Mouse (Mus musculus) intestine, embryonic 15.5 days (tissue): Measurements from ENCODE around the gene Nlrp4f. TPM values are rescaled to one million over a fixed set of nuclear protein-coding genes. Genes with fewer than 3 reads are reported as not detected.
A peak's percentile ranks its signal among the peaks of the same experiment; 100 is the strongest.

ENCODE experiments used
- ATAC-seq: fragments of 200-750 bp; cut with Nextera tagmentation; 2 replicates; pipeline ENCODE4 v1.8.0; 2017; ENCODE audit warnings: moderate TSS enrichment, moderate library complexity
- H3K27ac ChIP-seq: fragments of 300-500 bp; sonication (generic); 2 replicates; pipeline ENCODE4 v1.5.1; 2015; ENCODE audit warnings: mild to moderate bottlenecking, inconsistent platforms
- H3K27me3 ChIP-seq: fragments of 300-500 bp; sonication (generic); replicated peaks from 2 replicates; pipeline ENCODE4 v1.6.1; 2015; ENCODE audit warnings: inconsistent platforms
- H3K36me3 ChIP-seq: fragments of 300-500 bp; sonication (generic); 2 replicates; pipeline ENCODE4 v1.6.1; 2015; ENCODE audit warnings: inconsistent platforms
- H3K4me1 ChIP-seq: fragments of 300-500 bp; sonication (generic); replicated peaks from 2 replicates; pipeline ENCODE4 v1.6.1; 2015; ENCODE audit warnings: inconsistent platforms
- H3K4me2 ChIP-seq: fragments of 300-500 bp; sonication (generic); replicated peaks from 2 replicates; pipeline ENCODE4 v1.6.1; 2015; ENCODE audit warnings: mild to moderate bottlenecking, inconsistent platforms
- H3K4me3 ChIP-seq: fragments of 300-500 bp; sonication (generic); replicated peaks from 2 replicates; pipeline ENCODE4 v1.5.1; 2015; ENCODE audit warnings: inconsistent platforms
- H3K9ac ChIP-seq: fragments of 300-500 bp; sonication (generic); 2 replicates; pipeline ENCODE4 v1.6.1; 2015; ENCODE audit warnings: inconsistent platforms
- H3K9me3 ChIP-seq: fragments of 300-500 bp; sonication (generic); 2 replicates; pipeline ENCODE4 v1.6.1; 2016; ENCODE audit warnings: inconsistent platforms
- WGBS: fragments of 180-500 bp; shearing (Covaris S2); methylation state at CpG from one replicate; pipeline ENCODE4 v1.1.7; 2015; 5-methylcytosine and 5-hydroxymethylcytosine counted together
- polyA plus RNA-seq: library from polyadenylated mRNA; unstranded; fragments of >200 nt; fragmentation: Nextera tagmentation; extraction: Ambion mirVana; gene quantifications from 2 replicates; pipeline ENCODE4 v1.2.1, GENCODE M21; 2015

Gene Nlrp4f
- 0.19 TPM in 1 of 2 replicates, not detected in the other for polyA plus RNA-seq

- ATAC-seq, result no peak
- WGBS, result 79% methylated on average over 10 of the region's 10 CpGs
- no peaks in the 10 kb centered on the region for H3K27me3 ChIP-seq
Measured at GRCm38 (mm10) chr13:65205877-65206276, at the start of gene Nlrp4f. Gene Nlrp4f, minus strand, starts transcription at chr13:65205977.

DNA sequence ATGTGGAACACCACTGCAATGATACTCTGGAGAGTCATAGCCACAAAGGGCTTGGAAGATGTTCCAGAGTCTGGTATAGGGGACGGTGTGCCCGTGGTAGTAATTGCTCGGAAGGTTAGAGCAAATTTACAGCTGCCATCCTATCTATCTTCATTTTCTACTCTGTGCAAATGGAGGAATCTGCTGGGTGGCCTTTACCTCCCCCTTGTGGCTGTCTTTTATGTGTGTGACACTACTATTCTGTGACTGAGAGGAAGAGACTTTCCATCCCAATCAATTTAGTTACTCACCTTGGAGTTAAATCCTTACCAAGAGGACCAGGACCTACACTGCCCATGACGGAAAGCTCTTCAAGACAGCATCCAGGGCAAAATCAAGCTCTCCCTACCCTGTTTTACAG lies 37.5 kb upstream of the Nlrp4f start:
- WGBS, result 95% methylated on average over 4 of the region's 4 CpGs
- Histone ChIP-seq H3K4me3 (no peak overlapping the region), H3K27me3 (no peaks in the 10 kb centered on the region), H3K4me2 (no peak overlapping the region), H3K9ac (no peak overlapping the region), H3K9me3 (no peaks in the 10 kb centered on the region), H3K36me3 (no peaks in the 10 kb centered on the region), H3K4me1 (peaks cover 9% of the 10 kb centered on the region), H3K27ac (no peak overlapping the region)
- no peak for ATAC-seq

More at GRCm38 (mm10) chr13:65205877-65206276, at the start of gene Nlrp4f:
- no peaks in the 10 kb centered on the region for H3K4me1 ChIP-seq
- H3K27ac ChIP-seq, result no peak within 1 kb of the TSS
- no peak within 1 kb of the TSS for H3K4me2 ChIP-seq
- H3K9ac ChIP-seq, result no peak within 1 kb of the TSS
- H3K9me3 ChIP-seq, result no peaks in the 10 kb centered on the region
- no peak within 1 kb of the TSS for H3K4me3 ChIP-seq
- no peaks in the 10 kb centered on the region for H3K36me3 ChIP-seq

DNA sequence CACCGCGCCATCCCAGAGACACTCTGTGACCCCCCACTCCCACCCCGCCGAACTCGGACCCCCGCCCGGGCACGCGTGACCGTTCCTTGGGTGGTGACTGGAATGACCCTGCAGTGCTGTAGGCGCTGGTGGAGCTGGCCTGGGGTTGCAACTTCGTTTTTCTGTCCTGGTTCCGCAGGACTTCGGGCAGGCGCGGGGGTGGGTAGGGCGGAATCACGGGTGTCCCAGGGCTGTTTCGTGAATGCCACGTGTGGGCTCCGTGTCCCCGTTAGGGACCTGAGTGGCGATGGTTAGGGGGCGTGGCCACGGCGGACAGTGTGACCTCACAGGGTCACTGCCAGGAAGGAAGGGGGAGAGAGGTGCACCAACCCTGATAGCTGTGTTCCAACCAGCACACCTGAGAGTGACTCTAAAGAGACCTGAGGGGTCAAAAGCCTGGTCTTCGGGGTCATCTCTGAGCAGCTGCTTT lies 36.6 kb upstream of the Nlrp4f start:
- Histone ChIP-seq H3K9me3 (no peaks in the 10 kb centered on the region), H3K27ac (no peak overlapping the region), H3K4me3 (peak overlapping the region; percentile 74), H3K4me1 (peaks cover 9% of the 10 kb centered on the region), H3K36me3 (no peaks in the 10 kb centered on the region), H3K9ac (peak overlapping the region; percentile 69; the same call in 1 of the 2 replicates), H3K27me3 (no peaks in the 10 kb centered on the region), H3K4me2 (peak overlapping the region; percentile 90)
- 30% methylated on average over 27 of the region's 27 CpGs for WGBS
- ATAC-seq, result no peak

GRCm38 (mm10) chr13:65241627-65242318 lies 36.0 kb upstream of the Nlrp4f start:
- Histone ChIP-seq H3K27ac (peak overlapping the region; percentile 92), H3K9me3 (no peaks in the 10 kb centered on the region), H3K9ac (peak overlapping the region; percentile 69), H3K4me1 (peaks cover 9% of the 10 kb centered on the region), H3K4me3 (peak overlapping the region; percentile 74), H3K4me2 (peak overlapping the region; percentile 90), H3K27me3 (no peaks in the 10 kb centered on the region), H3K36me3 (no peaks in the 10 kb centered on the region)
- ATAC-seq, result peak; percentile 41
- 2% methylated on average over 51 of the region's 51 CpGs for WGBS

- Histone ChIP-seq H3K4me3 (peak overlapping the region; percentile 74), H3K27me3 (no peaks in the 10 kb centered on the region), H3K4me1 (peaks cover 9% of the 10 kb centered on the region), H3K36me3 (no peaks in the 10 kb centered on the region), H3K9ac (peak overlapping the region; percentile 69), H3K4me2 (peak overlapping the region; percentile 90), H3K9me3 (no peaks in the 10 kb centered on the region), H3K27ac (peak overlapping the region; percentile 92)
- WGBS, result under 1% methylated on average over 45 of the region's 45 CpGs
- peak; percentile 88 for ATAC-seq
Measured at GRCm38 (mm10) chr13:65241099-65241626, 35.4 kb upstream of the Nlrp4f start.

GRCm38 (mm10) chr13:65240509-65241098 lies 34.8 kb upstream of the Nlrp4f start:
- Histone ChIP-seq H3K4me2 (peak overlapping the region; percentile 90), H3K27me3 (no peaks in the 10 kb centered on the region), H3K36me3 (no peaks in the 10 kb centered on the region), H3K9ac (peak overlapping the region; percentile 69), H3K4me3 (peak overlapping the region; percentile 74), H3K9me3 (no peaks in the 10 kb centered on the region), H3K27ac (peak overlapping the region; percentile 92), H3K4me1 (peaks cover 9% of the 10 kb centered on the region)
- under 1% methylated on average over 28 of the region's 28 CpGs for WGBS
- ATAC-seq, result peak; percentile 95

GRCm38 (mm10) chr13:65237211-65237610 lies 31.4 kb upstream of the Nlrp4f start:
- no peak for ATAC-seq
- Histone ChIP-seq H3K27ac (no peak overlapping the region), H3K4me2 (no peak overlapping the region), H3K9ac (no peak overlapping the region), H3K4me3 (no peak overlapping the region), H3K36me3 (no peaks in the 10 kb centered on the region), H3K27me3 (no peaks in the 10 kb centered on the region), H3K9me3 (no peaks in the 10 kb centered on the region), H3K4me1 (peaks cover 3% of the 10 kb centered on the region)
- WGBS, result 73% methylated on average over 9 of the region's 9 CpGs

- no peaks in the 10 kb centered on the region for H3K9me3 ChIP-seq
- no peak overlapping the region for H3K4me2 ChIP-seq
- H3K27me3 ChIP-seq, result no peaks in the 10 kb centered on the region
- H3K4me1 ChIP-seq, result no peaks in the 10 kb centered on the region
- H3K36me3 ChIP-seq, result no peaks in the 10 kb centered on the region
- WGBS, result 82% methylated on average over 2 of the region's 2 CpGs
- H3K27ac ChIP-seq, result no peak overlapping the region
- H3K9ac ChIP-seq, result no peak overlapping the region
- no peak overlapping the region for H3K4me3 ChIP-seq
- ATAC-seq, result no peak
Measured at GRCm38 (mm10) chr13:65226657-65227056, 20.9 kb upstream of the Nlrp4f start.

DNA sequence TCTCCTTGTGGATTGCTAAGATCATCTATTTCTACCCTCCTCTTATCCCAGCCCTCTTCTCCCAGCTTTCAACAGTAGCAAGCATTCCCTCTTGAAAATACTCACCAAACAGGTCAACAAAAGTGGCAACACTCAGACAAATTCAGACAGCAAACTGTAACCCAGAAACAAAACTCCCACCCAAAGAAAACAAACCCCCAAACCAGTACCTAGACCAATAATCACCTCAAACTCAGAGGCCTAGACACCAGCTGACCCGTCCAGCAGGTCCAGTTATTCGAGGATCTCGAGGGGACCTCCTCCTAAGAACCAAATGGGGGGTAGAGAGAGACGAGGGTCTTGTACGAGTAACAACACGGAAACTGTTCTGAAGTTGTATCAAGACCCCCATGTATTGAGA lies 20.2 kb upstream of the Nlrp4f start:
- Histone ChIP-seq H3K27ac (no peak overlapping the region), H3K27me3 (no peaks in the 10 kb centered on the region), H3K9ac (no peak overlapping the region), H3K4me3 (no peak overlapping the region), H3K36me3 (no peaks in the 10 kb centered on the region), H3K4me1 (no peaks in the 10 kb centered on the region), H3K9me3 (no peaks in the 10 kb centered on the region), H3K4me2 (no peak overlapping the region)
- no peak for ATAC-seq
- 57% methylated on average over 6 of the region's 6 CpGs for WGBS

DNA sequence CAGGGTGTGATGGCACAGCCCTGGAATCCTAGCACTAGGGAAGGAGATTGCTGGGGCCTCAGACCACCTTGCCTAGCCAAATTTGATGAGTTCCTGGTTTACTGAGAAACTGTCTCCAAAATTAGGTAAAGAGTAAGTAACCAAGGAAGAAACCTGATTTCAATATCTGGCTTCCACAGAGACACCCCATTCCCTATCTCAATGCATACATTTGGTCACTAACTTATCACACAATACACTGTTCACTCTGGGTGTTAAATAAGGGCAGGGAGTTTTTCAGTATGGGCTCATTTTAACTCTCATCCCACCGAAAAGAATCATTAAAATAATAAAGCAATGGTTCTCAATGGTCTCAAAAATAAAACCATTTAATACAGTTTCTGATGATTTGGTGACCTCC lies 5.1 kb downstream of the Nlrp4f start:
- H3K36me3 ChIP-seq, result no peaks in the 10 kb centered on the region
- H3K9me3 ChIP-seq, result no peaks in the 10 kb centered on the region
- 64% methylated on average over 1 of the region's 1 CpGs for WGBS
- H3K4me1 ChIP-seq, result no peaks in the 10 kb centered on the region
- H3K4me3 ChIP-seq, result no peak overlapping the region
- no peaks in the 10 kb centered on the region for H3K27me3 ChIP-seq
- no peak overlapping the region for H3K9ac ChIP-seq
- no peak overlapping the region for H3K27ac ChIP-seq
- no peak for ATAC-seq
- no peak overlapping the region for H3K4me2 ChIP-seq

GRCm38 (mm10) chr13:65176472-65177091 lies 29.2 kb downstream of the Nlrp4f start:
- no peak overlapping the region for H3K4me3 ChIP-seq
- no peak overlapping the region for H3K4me2 ChIP-seq
- H3K9ac ChIP-seq, result no peak overlapping the region
- ATAC-seq, result no peak
- no peak overlapping the region for H3K27ac ChIP-seq
- no peaks in the 10 kb centered on the region for H3K9me3 ChIP-seq
- 52% methylated on average over 15 of the region's 15 CpGs for WGBS
- H3K4me1 ChIP-seq, result 0 out of 2 replicates have a peak, but pooled peaks cover 3% of the 10 kb centered on the region
- no peaks in the 10 kb centered on the region for H3K27me3 ChIP-seq
- H3K36me3 ChIP-seq, result no peaks in the 10 kb centered on the region

GRCm38 (mm10) chr13:65175734-65176471 lies 29.9 kb downstream of the Nlrp4f start:
- H3K4me1 ChIP-seq, result 0 out of 2 replicates have a peak, but pooled peaks cover 3% of the 10 kb centered on the region
- H3K27me3 ChIP-seq, result no peaks in the 10 kb centered on the region
- peak; percentile 61 for ATAC-seq
- no peak overlapping the region for H3K9ac ChIP-seq
- no peaks in the 10 kb centered on the region for H3K36me3 ChIP-seq
- H3K4me3 ChIP-seq, result peak overlapping the region; percentile 21
- H3K27ac ChIP-seq, result no peak overlapping the region
- H3K9me3 ChIP-seq, result no peaks in the 10 kb centered on the region
- H3K4me2 ChIP-seq, result peak overlapping the region; percentile 62
- WGBS, result 21% methylated on average over 45 of the region's 46 CpGs
